Mouse (Mus musculus) stomach, postnatal 0 days (tissue): ENCODE results near the gene Leo1. TPM values are rescaled to one million over a fixed set of nuclear protein-coding genes. Genes with fewer than 3 reads are reported as not detected.

ENCODE experiments used
- ATAC-seq: fragments of 200-750 bp; cut with Nextera tagmentation; 2 replicates; pipeline ENCODE4 v1.8.0; 2017; ENCODE audit not compliant: low FRiP score, low TSS enrichment
- DNase-seq: peaks from one replicate; pipeline ENCODE4 v3.0.0-alpha.2; 2016; ENCODE audit warnings: low spot score
- H3K27ac ChIP-seq: fragments of 300-500 bp; sonication (generic); replicated peaks from 2 replicates; pipeline ENCODE4 v1.5.1; 2014; ENCODE audit warnings: mild to moderate bottlenecking, control low read depth
- H3K27me3 ChIP-seq: fragments of 300-500 bp; sonication (generic); 2 replicates; pipeline ENCODE4 v1.6.1; 2014; ENCODE audit warnings: low read length; ENCODE audit not compliant: control insufficient read depth, insufficient read depth
- H3K36me3 ChIP-seq: fragments of 300-500 bp; sonication (generic); 2 replicates; pipeline ENCODE4 v1.6.1; 2014; ENCODE audit warnings: low read length, mixed read lengths; ENCODE audit not compliant: control insufficient read depth, insufficient read depth
- H3K4me1 ChIP-seq: fragments of 300-500 bp; sonication (generic); replicated peaks from 2 replicates; pipeline ENCODE4 v1.6.1; 2014; ENCODE audit warnings: antibody characterized with exemption; ENCODE audit not compliant: control insufficient read depth, insufficient read depth
- H3K4me2 ChIP-seq: fragments of 300-500 bp; sonication (generic); replicated peaks from 2 replicates; pipeline ENCODE4 v1.6.1; 2014; ENCODE audit warnings: low read depth, mild to moderate bottlenecking, control low read depth, moderate library complexity
- H3K4me3 ChIP-seq: fragments of 300-500 bp; sonication (generic); 2 replicates; pipeline ENCODE4 v1.5.1; 2014; ENCODE audit warnings: low read depth, low read length, control low read depth
- H3K9ac ChIP-seq: fragments of 300-500 bp; sonication (generic); 2 replicates; pipeline ENCODE4 v1.6.1; 2014; ENCODE audit warnings: mild to moderate bottlenecking, low read length, control low read depth, mixed read lengths
- H3K9me3 ChIP-seq: fragments of 300-500 bp; sonication (generic); 2 replicates; pipeline ENCODE4 v1.6.1; 2016; ENCODE audit warnings: low read length; ENCODE audit not compliant: control insufficient read depth
- CTCF ChIP-seq: IDR thresholded peaks from 2 replicates; pipeline ENCODE4 v1.5.1; 2016; ENCODE audit warnings: antibody characterized with exemption, low read depth, mild to moderate bottlenecking, moderate library complexity
- EP300 ChIP-seq: optimal IDR thresholded peaks from 2 replicates; pipeline ENCODE3; 2016; ENCODE audit warnings: antibody characterized with exemption
- WGBS: fragments of 180-500 bp; shearing (Covaris S2); extraction: QIAGEN DNeasy Blood & Tissue Kit; methylation state at CpG from one replicate; pipeline ENCODE4 v1.1.7; 2014; 5-methylcytosine and 5-hydroxymethylcytosine counted together
- polyA plus RNA-seq: library from polyadenylated mRNA; unstranded; fragments of >200 nt; fragmentation: Nextera tagmentation; extraction: Ambion mirVana; gene quantifications from 2 replicates; pipeline ENCODE4 v1.2.1, GENCODE M21; 2015

Leo1 gene
- polyA plus RNA-seq, 1 experiment from 2014 or later: 17.8 TPM

DNA sequence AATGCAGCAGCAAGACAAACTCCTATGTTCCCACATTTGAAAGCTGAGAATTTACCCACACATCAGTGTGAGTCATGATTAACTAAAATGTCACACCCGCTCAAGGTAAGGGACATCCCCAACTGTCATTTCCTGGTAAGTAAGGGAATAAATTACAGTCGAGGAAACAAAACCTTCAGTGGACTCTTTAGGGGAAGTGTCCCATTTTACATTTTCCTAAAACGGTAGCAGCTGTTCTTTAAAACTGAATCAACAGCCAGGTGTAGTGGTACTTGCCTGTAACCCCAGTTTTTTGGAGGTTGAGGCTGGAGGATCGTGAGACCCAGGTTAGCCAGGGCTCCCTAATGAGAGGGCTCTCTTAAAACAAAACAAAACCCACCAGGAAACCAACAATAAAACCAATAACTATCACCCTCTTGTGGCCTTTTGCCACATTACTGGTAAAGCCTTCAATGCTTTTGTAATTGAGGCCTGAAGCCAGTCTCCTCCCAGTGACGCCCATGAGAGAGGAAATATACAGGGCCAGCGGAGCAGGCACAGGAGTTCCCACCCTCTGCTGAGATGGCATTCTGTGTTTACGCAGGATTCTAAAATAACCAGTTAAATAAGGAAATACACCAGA is 7.0 kb upstream of the Leo1 start:
- Histone ChIP-seq H3K4me1 (no peaks in the 10 kb centered on the region), H3K4me3 (no peak overlapping the region), H3K9me3 (no peaks in the 10 kb centered on the region), H3K36me3 (no peaks in the 10 kb centered on the region), H3K27ac (no peak overlapping the region), H3K9ac (no peak overlapping the region), H3K27me3 (no peaks in the 10 kb centered on the region), H3K4me2 (no peak overlapping the region)
- peak; percentile 35 for DNase-seq
- ATAC-seq: peak; percentile 55
- TF ChIP-seq EP300 (no peak), CTCF (peak; percentile 77)
- 30% methylated on average over 7 of the region's 7 CpGs for WGBS

DNA sequence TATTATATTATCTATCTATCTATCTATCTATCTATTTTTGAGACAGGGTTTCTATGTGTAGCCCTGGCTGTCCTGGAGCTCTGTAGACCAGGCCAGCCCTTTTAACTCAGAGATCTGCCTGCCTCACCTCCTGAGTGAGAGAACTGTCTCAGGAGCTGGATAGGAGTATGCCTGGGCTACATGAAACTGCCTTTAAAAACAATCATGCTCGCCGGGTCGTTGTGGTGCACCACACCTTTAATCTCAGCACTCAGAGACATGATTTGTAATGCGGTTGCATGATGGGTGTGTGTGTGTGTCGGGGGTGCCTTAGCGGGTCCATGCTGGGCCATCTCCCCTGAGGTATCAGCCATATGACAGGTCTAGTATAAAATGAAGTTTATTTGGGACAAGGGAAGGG is 6.5 kb upstream of the Leo1 start:
- H3K9me3 ChIP-seq: no peaks in the 10 kb centered on the region
- 79% methylated on average over 6 of the region's 6 CpGs for WGBS
- no peak overlapping the region for H3K4me2 ChIP-seq
- no peak for TF ChIP-seq CTCF
- TF ChIP-seq EP300: no peak
- H3K36me3 ChIP-seq: no peaks in the 10 kb centered on the region
- ATAC-seq (no peak), DNase-seq (no peak)
- no peaks in the 10 kb centered on the region for H3K4me1 ChIP-seq
- H3K4me3 ChIP-seq: no peak overlapping the region
- no peaks in the 10 kb centered on the region for H3K27me3 ChIP-seq
- no peak overlapping the region for H3K9ac ChIP-seq
- no peak overlapping the region for H3K27ac ChIP-seq

DNA sequence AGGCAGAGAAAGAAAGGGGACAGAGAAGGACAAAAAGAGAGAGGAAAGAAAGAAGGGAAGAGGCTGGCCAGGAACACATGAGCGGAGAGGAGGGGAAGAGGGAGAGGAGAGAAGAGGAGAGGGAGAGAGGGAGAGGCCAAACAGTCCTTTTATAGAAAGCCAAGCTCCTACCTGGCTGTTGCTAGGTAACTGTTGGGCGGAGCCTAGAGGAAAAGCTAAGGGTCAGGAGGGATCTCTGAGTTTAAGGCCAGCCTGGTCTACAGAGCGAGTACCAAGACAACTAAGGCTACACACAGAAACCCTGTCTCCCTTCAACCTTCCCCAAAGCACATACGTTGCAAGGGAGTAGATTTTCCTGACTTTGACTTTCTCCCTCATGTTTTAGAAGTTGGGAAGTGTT is 6.0 kb upstream of the Leo1 start:
- Histone ChIP-seq H3K4me3 (no peak overlapping the region), H3K36me3 (no peaks in the 10 kb centered on the region), H3K9me3 (no peaks in the 10 kb centered on the region), H3K27me3 (no peaks in the 10 kb centered on the region), H3K27ac (no peak overlapping the region), H3K9ac (no peak overlapping the region), H3K4me1 (no peaks in the 10 kb centered on the region), H3K4me2 (no peak overlapping the region)
- DNase-seq (no peak), ATAC-seq (no peak)
- 84% methylated on average over 4 of the region's 4 CpGs for WGBS
- TF ChIP-seq EP300 (no peak), CTCF (no peak)

DNA sequence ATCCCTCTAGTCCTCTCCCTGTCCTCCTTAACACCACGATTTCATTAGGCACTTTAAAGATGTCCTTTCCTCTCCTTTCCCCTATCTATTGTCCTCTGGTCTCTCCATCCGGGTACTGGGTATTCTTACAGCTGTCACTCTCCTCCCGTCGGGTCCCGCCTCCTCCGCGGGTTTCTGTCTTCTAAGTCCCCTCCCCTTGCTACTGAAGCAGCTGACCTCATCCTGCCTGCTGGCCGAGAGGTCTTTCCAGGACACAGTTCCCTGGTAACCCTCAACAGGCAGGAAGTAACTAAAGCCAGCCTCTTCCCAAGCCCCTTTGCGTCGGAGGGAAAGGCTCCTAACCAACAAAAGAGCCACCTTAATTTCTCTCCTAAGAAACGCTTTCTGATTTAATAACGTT is 5.4 kb upstream of the Leo1 start:
- no peak overlapping the region for H3K27ac ChIP-seq
- no peaks in the 10 kb centered on the region for H3K36me3 ChIP-seq
- ATAC-seq (peak; percentile 79), DNase-seq (peak; percentile 69)
- no peaks in the 10 kb centered on the region for H3K4me1 ChIP-seq
- no peak overlapping the region for H3K4me2 ChIP-seq
- 7% methylated on average over 12 of the region's 12 CpGs for WGBS
- H3K27me3 ChIP-seq: no peaks in the 10 kb centered on the region
- no peaks in the 10 kb centered on the region for H3K9me3 ChIP-seq
- H3K4me3 ChIP-seq: no peak overlapping the region
- H3K9ac ChIP-seq: no peak overlapping the region
- TF ChIP-seq EP300 (no peak), CTCF (no peak)

DNA sequence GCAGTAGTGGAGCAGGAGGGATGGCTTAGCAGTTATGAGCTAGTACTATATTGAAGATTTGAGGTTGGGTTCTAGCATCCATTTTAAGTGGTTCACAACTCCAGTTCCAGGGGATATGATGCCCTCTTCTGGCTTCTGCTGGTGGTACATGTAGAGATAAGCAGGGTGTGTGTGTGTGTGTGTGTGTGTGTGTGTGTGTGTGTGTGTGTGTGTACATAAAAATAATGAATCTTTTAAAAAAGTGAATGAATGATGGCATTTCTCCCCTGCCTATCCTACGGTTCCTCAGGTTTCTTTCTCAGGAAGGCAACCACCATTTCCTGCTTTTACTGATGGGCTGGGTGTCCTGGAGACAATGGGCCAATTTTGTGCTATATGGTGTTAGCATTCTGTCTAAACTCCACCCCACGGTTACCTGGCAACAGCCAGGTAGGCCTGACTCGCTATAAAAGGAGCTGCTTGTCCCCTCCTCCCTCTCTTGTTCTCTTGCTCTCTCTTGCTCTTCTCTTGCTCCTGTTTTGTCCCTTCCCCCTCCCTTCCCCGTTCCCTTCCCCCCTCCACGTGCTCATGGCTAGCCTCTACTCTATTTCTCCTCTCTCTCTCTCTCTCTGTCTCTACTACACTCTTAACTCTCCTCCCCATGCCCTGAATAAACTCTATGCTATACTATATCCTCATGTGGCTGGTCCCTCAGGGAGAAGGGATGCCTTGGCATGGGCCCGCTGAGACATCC is 3.5 kb upstream of the Leo1 start:
- TF ChIP-seq CTCF (peak; percentile 71), EP300 (no peak)
- no peak for ATAC-seq
- H3K4me1 ChIP-seq: 0 out of 2 replicates have a peak, but pooled peaks cover 3% of the 10 kb centered on the region
- no peak overlapping the region for H3K9ac ChIP-seq
- no peak overlapping the region for H3K27ac ChIP-seq
- H3K4me2 ChIP-seq: no peak overlapping the region
- no peaks in the 10 kb centered on the region for H3K36me3 ChIP-seq
- no peaks in the 10 kb centered on the region for H3K27me3 ChIP-seq
- DNase-seq: peak; percentile 57
- WGBS: 36% methylated on average over 6 of the region's 6 CpGs
- no peak overlapping the region for H3K4me3 ChIP-seq
- H3K9me3 ChIP-seq: no peaks in the 10 kb centered on the region

DNA sequence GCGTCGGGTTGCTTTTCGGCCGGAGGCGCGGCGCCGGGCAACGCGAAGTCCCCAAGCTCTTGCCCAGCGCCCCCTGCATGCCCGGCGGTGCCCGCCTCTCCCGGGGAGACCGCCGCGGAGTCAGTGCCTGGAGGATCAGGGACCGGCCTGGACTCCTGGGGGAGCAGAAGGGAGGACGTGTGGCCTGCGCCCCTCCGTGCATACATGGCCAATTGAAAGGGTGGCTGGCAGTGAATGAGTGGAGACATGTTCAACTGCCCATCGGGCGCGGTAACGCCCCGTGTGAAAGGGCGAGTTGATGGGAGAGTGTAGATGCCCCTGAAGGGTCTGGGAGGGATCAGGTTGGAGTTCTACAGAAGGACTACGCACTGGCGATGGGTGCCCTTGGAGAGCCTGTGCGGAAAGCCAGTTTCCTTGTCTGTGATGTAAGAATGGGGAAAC is 387 bp downstream of the Leo1 start:
- WGBS: under 1% methylated on average over 31 of the region's 31 CpGs
- H3K36me3 ChIP-seq: 0 out of 2 replicates have a peak, but pooled peaks cover 4% of the 10 kb centered on the region
- no peaks in the 10 kb centered on the region for H3K27me3 ChIP-seq
- no peaks in the 10 kb centered on the region for H3K9me3 ChIP-seq
- peak overlapping the region; percentile 85 for H3K27ac ChIP-seq
- H3K4me3 ChIP-seq: peak overlapping the region; percentile 78
- H3K4me1 ChIP-seq: 0 out of 2 replicates have a peak, but pooled peaks cover 3% of the 10 kb centered on the region
- H3K9ac ChIP-seq: peak overlapping the region; percentile 84
- peak overlapping the region; percentile 86 for H3K4me2 ChIP-seq
- TF ChIP-seq CTCF (peak; percentile 56), EP300 (no peak)
- no peak for DNase-seq
- ATAC-seq: peak; percentile 77
